Mouse (Mus musculus) layer of hippocampus, postnatal 14 days (tissue): ENCODE measurements around the gene Cdh24. TPM values are rescaled to one million over a fixed set of nuclear protein-coding genes. Genes with fewer than 3 reads are reported as not detected.

Source experiments
- DNase-seq, 2 experiments: peaks; one replicate each; pipeline ENCODE4 v3.0.0; 2021 to 2022; ENCODE audit warnings: low spot score in 2 of 2, mixed read lengths in 1 of 2
- long read RNA-seq, 2 experiments: library from polyadenylated mRNA; stranded (forward); transcript quantifications; one replicate each; pipeline ENCODE4 v2.0.0; 2021
- total RNA-seq, 2 experiments: library from RNA; stranded (reverse); gene quantifications; 2 replicates each; pipeline ENCODE4 v1.2.3; 2021

Gene Cdh24
- 10 to 100 TPM; 20.5 to 21.0 TPM for total RNA-seq
- long read RNA-seq, experiment 1, partial matches to known transcripts = 0 of 2 reads
- long read RNA-seq, experiment 1, other reads (novel, unspliced or antisense) = 2 of 2 reads
- long read RNA-seq, experiment 2, partial matches to known transcripts = 0 of 1 reads
- long read RNA-seq, experiment 2, other reads (novel, unspliced or antisense) = 1 of 1 reads

GRCm38 (mm10) chr14:54641305-54641969 lies at the start of gene Cdh24:
TSS of gene Cdh24 (minus strand) at chr14:54641364.
- DNase-seq = peak; percentile 90 to 91

- no peak for DNase-seq
Measured at GRCm38 (mm10) chr14:54687251-54687650, 46.1 kb upstream of the Cdh24 start.

- DNase-seq = peak; percentile 100
Measured at GRCm38 (mm10) chr14:54686522-54687143, 45.5 kb upstream of the Cdh24 start, which contains the start of gene Acin1. TSS of gene Acin1 (minus strand) at chr14:54686931.

GRCm38 (mm10) chr14:54686063-54686521 lies 44.9 kb upstream of the Cdh24 start, which contains the start of gene 1700123O20Rik:
TSS of gene 1700123O20Rik (plus strand) at chr14:54686216.
- DNase-seq = peak in 1 of 2 experiments; percentile 84

GRCm38 (mm10) chr14:54685471-54685870 lies 44.3 kb upstream of the Cdh24 start:
- DNase-seq = no peak

- DNase-seq = no peak
Measured at GRCm38 (mm10) chr14:54682396-54682795, 41.2 kb upstream of the Cdh24 start.

- no peak for DNase-seq
Measured at GRCm38 (mm10) chr14:54678657-54679304, 37.6 kb upstream of the Cdh24 start.

- peak in 1 of 2 experiments; percentile 46 for DNase-seq
Measured at GRCm38 (mm10) chr14:54676290-54676689, 35.1 kb upstream of the Cdh24 start.

GRCm38 (mm10) chr14:54674317-54674716 lies 33.2 kb upstream of the Cdh24 start:
- DNase-seq = no peak

- no peak for DNase-seq
Measured at GRCm38 (mm10) chr14:54669381-54669780, 28.2 kb upstream of the Cdh24 start.

GRCm38 (mm10) chr14:54664477-54665222 lies 23.5 kb upstream of the Cdh24 start:
- no peak for DNase-seq

GRCm38 (mm10) chr14:54660009-54660408 lies 18.8 kb upstream of the Cdh24 start:
- no peak for DNase-seq

- peak; percentile 76 to 86 for DNase-seq
Measured at GRCm38 (mm10) chr14:54653496-54653895, 12.3 kb upstream of the Cdh24 start.

GRCm38 (mm10) chr14:54652787-54653186 lies 11.6 kb upstream of the Cdh24 start:
- DNase-seq = no peak

- no peak for DNase-seq
Measured at GRCm38 (mm10) chr14:54651556-54651955, 10.4 kb upstream of the Cdh24 start.

GRCm38 (mm10) chr14:54650621-54651454 lies 9.7 kb upstream of the Cdh24 start:
- DNase-seq = peak; percentile 71 to 91

GRCm38 (mm10) chr14:54647900-54648299 lies 6.7 kb upstream of the Cdh24 start:
- DNase-seq = no peak

GRCm38 (mm10) chr14:54646898-54647636 lies 5.9 kb upstream of the Cdh24 start:
- DNase-seq = no peak

GRCm38 (mm10) chr14:54646455-54646854 lies 5.3 kb upstream of the Cdh24 start:
- no peak for DNase-seq
